Mouse (Mus musculus): ENCODE data around the gene Notch1. TPM values are rescaled to one million over a fixed set of nuclear protein-coding genes. Genes with fewer than 3 reads are reported as not detected.

Gene Notch1
- total RNA-seq, 2 experiments from 2014 or later, result 7.0 to 9.2 TPM

DNA sequence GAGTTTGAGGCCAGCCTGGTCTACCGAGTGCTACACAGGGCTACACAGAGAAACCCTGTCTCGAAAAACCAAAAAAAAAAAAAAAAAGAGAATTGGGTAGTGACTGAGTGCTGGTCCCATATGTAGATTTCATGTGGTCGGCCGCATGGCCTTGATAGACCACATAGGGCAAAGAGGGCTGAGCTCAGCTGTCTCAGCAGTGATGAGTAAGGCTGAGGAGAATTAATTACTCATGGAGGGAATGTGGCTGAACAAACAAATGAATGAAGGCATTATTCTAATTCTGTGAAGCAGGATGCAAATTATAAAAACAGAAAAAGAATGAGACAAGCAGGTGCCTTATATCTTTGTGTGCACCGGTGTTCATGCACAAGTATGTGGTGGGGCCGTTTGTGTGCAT is 15.4 kb upstream of the Notch1 start:
- DNase-seq, result no peak

DNA sequence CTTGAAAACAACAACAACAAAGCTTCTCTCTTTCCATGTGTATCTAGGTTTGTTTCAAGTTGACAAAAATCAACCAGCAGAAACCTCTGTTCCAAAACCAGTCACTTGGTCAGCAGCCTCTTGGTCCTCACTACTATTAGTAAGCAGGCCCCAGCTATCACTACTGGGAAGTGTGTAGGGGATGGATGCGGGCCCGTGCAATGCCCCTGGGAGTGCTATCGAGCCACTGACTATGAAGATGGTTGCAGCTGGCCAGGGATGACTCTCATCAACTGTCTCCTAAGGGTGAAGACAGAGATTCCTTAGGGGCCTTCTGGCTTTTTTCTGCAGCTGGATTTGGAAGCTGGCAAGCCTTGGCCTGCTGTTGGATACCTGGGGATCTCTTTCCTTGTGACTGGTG is 13.4 kb upstream of the Notch1 start:
- DNase-seq, result no peak

DNA sequence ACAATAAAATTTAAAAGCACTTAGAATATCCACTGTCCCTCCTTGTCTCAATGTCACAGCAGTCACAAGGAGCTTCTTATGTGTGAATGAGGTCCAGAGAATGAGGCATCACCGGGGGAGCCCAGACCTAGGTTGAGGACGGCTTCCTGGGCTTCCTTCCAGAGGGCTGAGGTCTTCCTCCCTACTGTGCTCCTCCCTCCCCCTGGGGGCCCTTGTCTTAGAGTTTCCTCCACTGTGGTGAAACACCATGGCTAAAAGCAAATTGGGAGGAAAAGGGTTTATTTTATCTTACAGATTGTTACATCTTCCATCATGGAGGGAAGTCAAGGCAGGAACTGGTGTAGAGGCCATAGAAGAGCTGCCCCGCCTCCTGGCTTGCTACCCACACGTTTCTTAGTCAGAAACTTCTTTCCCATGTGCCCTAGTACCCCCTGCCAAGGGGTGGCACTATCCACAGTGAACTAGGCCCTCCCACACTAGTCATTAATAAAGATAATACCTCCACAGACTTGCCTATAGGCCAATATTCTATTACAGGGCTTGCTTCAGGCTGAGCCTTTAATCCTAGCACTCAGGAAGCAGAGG is 12.8 kb upstream of the Notch1 start:
- DNase-seq, result no peak

DNA sequence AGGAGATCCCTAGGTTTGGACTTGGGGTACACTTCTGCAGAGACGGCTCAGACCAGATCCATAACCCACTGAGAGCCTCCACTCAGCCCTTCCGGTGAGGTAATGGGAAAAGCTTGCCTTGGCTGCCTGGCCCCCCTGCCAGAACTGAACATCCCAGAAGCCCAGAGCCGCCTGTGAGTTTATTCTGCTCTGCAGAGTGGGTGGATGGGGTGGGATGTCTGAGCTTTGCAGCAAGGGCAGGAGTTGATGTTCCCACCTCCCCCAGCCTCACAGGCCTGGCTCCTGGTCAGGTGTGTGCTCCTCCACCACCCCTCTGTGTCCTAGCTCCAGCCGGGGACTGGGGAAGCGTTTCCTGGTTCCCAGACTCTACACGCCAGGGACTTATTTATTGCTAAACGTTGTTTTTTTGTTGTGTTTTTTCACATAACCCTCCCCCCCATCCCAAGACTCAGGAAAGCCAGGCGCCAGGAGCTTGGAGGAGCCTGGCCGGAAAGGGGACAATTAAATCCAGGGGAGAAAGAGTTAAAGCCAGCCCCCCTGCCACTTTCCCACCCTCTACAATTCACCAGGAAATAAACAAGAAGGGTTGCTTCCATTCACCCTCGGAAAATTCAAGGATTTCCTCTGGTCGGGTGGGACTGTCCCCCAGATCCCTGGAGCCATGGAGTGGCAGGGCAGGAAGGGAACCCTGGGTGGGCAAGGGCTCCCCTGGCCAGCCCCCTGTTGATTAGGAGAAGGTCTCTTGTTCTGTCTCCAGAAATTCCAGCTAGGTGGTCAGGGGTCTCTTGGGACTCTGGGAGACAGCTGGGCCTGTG is 10.2 kb upstream of the Notch1 start:
- DNase-seq, result no peak

DNA sequence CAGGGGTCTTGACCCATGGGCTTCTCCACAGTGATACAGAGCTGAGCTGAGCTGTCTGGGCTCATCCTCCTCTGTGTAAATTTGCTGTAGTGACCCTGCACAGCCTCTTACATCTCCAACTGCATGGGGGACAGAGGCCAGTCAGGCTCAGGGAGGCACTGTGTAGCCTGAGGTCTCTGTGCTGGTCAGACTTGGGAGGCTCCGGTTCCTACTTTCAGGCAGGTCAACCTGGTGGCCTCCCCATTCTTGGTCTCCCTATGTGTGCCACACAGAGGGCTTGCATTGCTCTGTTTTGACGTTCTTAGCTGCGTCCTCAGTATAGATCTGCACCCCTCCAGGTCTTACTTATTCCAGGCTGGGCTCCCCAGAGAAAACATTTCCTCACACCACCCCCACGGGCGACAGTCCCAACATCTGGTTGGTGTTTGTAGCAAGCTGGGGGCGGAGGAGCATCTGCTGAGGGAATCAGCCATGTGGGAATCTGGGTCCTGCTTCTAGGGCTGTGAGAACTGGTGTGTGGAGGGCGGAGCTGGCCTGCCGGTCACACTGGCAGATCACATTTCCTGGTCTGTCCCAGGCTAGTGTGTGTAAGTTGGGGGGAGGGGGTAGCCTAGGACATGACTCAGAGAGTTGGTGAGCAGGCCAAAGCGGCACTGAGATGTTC is 9.0 kb upstream of the Notch1 start:
- DNase-seq, result peak; percentile 85

DNA sequence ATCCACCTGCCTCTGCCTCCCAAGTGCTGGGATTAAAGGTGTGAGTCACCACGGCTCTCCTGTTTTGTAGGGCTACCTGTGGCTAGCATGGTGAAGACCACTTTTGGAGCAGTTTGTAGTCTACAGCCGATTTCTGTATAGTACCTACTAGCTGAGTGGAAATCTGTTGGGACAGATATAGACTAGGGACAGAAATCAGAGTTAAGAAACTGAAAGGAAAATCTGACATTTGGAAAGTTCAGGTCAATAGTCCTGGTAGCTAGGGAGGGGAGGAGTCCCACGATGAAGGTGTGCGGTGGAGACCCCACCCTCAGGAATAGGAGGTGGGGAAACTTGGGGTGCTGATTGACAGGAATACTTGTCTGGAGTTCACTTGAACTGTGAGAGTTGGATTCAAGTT is 5.9 kb upstream of the Notch1 start:
- no peak for DNase-seq

DNA sequence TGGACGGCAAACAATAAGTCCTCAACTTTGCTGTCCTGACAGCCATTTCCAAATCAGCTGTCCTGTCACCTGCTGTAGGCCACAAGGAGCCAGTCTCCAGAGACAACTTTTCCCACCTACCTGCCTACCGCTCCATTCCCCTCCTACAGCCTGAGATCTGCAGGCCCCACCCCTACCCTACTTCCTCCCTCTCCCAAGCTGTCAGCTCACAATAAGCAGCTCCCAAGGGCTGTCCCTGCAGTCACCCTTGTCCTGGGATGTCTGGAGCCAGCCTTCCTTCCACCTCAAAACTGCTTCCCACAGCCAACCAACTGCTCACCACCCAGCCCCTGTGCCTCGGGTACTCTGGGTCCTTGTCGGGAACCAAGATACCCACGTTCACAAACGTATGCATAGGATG is 3.3 kb upstream of the Notch1 start:
- DNase-seq, result no peak

DNA sequence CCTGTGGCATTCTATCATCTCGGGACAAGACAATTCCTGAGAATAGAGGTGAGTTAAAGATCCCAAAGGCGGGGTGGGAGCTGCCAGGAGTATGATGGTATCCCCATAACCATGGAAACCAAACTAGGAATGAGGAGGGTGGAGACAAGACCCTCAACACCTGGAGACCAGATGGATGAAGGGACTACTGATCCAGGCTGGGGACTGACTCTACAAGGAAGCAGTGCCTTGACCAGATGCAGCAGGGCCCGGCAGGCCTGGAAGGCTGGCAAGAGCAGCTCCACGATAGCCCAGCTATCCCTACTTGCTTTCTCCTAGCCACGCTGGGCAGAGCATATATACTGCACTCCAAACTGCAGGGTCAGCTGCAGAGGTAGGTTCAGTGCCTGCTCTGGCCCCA is 524 bp upstream of the Notch1 start:
- no peak for DNase-seq

DNA sequence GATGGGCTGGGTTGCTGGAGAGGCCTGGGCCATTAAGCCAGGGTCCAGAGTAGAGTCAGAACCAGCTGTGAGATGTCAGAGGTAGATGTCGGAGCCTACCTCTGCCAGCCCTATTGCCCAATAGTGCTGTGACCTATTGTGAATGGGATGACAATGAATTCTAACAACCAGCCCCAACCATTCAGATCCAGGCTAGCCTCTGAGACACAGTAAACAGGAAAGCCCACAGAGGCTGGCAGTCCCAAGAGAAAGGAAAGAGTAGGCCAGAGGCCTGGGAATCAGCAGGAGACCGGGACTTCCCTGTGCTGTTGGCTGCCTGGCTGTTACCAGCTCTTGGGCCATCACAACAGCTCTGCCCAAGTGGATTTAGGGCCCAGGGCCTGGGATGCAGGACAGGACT is 1.1 kb downstream of the Notch1 start:
- no peak for DNase-seq

DNA sequence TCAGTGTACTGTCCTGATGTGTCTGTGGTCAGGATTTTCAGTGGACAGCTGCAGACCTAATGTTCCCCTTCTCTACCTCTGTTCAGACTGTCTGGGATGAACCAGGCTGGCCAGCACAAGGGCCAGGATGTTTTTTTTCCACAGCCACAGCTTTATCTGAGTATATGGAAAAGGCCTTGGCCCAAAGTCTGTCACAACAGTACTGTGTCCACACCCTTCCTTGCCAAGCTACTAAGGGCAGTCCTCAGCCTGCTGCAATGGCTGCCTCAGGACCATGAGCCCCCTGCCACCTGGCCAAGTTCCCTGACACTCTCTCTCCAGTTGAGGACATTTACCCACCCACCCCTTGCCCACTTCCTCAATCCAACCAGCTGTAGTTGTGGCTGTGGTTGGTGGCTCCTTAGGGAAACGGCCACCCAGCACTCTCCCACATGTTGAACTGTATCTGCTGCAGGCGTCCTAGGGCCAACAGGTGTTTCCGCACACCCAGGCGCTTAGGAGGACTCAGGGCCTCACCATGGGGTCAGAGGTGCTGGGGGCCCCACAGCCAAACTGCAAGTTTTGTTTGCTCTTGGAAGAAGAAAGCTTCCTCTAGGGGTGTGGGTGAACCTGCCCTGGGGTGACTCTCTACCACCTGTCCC is 3.2 kb downstream of the Notch1 start:
- DNase-seq, result no peak

DNA sequence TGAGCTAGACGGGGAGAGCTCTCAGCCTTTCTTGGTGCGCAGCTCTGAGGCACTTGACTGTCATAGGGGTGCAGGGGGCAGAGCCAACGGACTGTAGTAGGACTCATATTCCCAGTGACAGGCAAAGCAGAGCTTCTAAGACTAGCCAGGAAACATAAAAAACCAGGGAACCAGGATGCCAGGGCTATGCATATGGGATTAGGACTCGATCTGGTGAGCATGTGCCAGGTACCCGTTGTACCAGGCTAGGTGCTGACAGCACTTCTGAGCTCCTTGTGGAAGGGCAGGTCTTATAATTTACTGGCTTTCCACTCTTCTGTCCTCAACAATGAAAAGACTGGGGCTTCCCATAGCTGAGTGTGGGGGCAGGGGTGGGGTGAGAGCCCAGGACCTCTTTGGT is 7.8 kb downstream of the Notch1 start:
- no peak for DNase-seq

DNA sequence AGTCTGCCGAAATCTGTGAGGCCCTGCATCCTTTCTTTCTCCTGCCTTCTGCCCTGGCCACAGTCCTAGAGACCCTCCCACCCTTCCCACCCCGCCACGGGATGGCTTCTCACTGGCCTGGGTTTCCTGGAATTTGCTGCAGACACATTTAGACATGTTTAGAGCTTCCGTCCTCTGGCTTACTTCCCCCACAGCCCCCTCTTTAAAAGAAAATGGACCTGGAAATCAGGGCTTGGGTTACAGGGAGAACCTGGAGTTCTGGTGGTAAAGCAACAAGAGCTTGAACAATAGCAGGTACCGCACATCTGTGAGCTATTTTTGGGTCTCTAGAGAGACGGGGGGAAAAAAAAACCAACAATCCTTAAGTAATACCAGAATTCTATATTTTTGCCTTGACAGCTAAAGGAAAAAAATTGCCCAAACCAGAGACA is 8.5 kb downstream of the Notch1 start:
- no peak for DNase-seq

DNA sequence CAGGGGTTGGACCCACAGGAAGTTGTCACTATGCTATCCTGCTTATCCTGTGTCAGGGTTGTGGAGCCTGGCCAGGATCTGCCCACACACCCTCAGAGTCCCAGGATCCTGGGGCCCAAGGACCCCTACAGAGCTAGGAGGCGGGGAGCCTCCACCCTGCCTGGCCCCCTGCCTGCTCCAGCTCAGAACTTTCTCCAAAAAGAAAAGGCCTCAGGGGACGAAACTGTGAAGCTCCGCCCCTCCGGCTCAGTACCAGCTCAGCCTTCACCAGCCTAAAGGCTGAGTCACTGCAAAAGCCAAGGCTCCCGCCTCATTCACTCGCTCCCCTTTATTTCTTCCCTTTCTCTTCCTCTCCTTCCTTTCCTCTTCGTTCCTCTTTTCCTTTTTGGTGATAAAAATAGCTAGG is 9.0 kb downstream of the Notch1 start:
- DNase-seq, result peak; percentile 60

DNA sequence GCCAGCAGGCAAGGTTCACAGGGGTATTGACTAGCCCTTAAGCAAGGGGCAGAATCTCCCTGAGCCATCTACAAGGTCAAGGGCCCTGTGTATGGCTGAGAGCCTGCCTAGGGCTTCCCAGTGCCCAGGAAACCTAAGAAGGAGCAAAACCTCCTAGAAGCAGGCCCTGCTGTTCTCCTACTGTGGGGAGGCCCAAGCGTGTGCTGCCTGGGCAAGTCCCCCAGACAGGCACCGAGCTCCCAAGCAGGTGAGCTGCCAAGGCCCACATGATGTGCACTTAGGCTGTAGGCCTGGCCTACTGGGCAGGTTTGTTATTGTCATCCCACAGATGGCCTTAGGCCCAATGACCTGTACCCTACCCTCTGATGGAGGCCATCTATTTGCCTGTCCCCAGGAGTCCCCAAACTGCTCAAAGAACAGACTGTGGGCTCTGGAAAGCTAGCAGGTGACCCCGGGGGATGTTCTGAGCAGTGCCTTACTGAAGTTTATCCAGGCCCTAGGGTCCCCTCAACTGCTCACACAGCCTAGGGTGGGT is 9.7 kb downstream of the Notch1 start:
- DNase-seq, result no peak

DNA sequence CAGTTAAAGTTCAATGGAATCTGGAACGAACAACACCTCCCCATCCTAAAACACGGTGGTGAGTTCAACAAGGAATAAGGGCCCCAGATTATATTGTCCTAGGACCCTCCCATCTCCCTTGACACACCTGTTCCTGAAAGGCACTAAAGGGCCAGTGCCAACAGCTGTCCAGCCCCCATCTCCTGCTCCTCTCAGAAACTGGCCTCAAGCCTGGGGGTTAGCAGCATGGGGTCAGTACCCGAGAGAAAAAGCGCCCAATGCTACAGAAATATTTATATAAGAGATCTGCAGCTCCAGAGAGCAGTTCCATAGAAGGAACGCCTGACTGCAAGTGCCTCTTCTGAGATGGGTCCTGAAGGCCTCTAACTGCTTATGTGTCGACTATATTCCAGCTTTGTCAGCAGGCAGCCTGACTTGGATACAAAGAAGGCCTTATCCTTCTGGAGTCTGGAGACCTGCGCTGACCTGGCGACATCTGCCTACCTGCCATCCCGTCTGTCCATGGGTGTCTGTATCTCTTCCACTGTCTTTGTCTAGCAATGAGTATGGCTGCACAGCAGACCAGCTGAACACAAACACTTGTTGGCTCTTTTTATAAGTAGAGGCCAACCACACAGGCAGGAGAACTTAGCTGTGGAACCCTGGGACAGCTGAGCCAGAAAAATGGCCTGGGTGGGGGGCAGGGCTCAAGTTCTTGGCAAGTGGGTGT is 11.5 kb downstream of the Notch1 start:
- no peak for DNase-seq

DNA sequence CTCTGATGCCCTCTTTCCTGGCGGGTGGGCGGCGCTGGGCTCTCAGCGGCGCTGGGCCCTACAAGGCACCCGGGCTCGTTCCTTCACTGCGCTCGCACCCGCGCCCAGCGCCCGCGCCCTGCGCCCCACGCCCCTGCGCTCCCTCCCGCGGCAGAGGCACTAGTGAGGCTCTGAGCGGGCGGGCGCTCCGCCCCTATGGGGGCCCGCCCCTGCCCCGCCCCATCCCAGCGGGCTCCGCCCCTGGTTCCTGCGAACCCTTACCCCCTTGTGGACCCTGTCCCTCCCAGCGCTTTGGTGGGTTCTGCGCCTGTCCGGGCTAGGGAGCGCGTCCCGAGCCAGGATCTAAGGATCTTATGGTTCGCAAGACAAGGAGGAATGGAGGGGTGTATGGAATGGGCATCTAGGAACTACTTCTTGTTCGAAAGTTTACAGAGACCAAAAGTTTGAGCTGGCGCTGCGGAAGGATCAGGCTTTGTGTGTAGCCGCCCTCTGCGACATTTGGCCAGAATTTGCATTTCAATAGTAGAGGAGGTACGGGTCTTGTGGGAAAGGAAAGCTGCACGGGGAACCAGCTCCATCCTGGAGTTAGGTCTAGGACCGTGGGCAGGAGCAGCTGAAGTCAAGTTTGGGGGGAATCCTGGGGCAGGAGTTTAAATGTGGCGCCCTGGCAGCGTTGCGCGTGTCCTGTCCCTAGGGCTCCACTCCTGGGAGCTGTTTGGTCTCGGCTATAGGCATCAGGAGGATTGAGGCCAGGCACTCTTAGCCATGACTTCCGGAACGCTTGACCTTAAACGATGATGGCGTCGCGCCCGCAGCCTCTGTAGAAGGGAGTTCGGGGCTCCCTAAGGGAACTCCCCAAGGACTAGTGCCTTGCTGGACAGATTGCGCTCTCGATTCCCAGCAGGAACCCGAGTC is 12.5 kb downstream of the Notch1 start:
- DNase-seq, result peak; percentile 85

DNA sequence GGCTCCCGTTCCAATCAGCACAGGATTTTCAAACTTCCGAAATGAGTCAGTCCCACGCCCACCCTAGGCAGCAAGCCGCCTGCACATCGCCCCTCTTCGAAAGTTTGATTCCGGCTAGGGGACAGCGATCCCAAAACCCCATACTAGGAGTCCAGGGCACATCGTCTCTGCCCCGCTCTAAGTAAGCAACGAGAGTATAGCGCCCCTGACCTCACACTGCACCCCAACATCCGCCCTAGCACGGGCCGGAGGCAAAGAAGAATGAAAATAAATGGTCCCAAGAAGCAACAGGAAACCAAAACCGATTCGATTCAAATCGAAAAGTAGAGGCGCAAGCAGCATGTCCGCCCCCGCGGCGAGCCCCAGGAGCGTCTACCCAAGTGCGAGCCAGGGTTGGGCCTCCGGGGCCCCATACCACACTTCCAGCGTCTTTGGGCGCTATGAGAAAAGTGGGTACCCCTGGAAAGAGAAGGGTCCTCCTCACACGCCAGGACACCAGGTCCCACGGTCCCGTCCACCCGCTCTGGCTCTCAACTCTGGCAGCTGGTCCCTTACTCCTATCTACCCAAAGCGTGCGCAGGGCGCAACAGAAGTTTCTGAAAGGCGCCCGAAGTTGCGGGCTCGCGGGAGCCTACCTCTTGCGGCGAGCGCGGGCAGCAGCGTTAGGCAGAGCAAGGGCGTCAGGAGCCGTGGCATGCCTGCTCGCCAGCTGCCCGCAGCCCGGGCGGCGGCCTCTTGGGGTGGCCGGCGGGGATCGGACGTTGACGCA is 13.4 kb downstream of the Notch1 start:
- no peak for DNase-seq

DNA sequence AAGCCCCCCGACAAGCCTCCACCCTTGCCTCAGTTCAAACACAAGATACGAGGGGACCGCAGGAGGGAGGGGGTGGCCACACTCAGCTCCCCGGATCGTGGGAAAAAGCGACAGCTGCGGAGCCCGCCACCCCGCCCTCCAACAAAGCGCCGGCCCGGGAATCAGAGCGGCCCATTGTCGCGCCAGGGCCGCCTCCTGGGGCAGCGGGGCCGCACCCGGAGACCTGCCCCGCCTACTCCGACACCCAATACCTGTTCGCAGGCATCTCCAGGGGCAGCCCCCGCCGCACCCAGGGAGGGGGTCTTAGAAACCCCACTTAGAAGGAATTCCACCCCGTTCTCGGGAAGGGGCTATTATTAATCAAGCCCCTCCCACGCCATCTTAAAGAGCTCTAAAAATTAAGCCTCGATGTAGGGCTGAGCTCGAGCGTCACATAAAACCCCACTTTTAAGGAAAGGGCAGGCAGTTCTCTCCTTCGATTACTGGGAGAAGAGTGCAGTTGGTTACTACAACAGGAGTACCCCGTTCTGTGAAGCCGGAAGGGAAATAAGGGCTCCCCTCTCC is 14.1 kb downstream of the Notch1 start:
- DNase-seq, result peak; percentile 72

DNA sequence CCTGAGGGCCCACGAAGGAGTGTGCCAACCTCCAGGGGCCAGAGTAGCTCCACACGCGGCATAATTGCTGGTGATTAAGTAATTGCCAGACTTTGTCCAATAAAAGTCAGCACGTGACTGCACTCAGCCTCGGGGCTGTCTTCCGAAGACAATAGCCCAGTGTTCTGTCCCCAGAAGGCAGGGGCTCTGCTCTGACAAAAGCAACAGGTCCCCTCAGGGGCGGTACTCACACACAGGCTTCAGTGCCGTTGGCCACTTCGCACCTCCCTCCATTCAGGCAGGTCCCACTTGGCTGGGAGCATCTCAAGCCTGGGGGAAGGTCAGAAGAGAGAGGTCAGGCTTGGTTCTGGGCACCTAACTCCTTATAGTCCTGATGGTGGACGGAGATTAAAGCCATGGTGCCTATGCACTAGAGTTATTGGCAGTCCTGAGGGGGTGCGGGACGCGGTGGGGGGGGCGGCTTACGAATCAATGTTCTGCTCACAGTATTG is 14.8 kb downstream of the Notch1 start:
- no peak for DNase-seq

Measured in gastrocnemius, postnatal 25 days (tissue).